Mouse (Mus musculus): Measurements from ENCODE around the gene Cygb.

- no peak for TF ChIP-seq CTCF (IDR thresholded peaks at IDR 0.05; ENCODE audit: low read depth)
- TF ChIP-seq EP300 (IDR thresholded peaks at IDR 0.05; ENCODE audit: low read depth), result no peak
These were observed 5.1 kb downstream of the Cygb start for GRCm38 (mm10) chr11:116648976-116649375.

Measured in heart, postnatal 0 days (tissue).